Mouse (Mus musculus) limb, embryonic 11.5 days (tissue): ENCODE measurements around the gene Cldn7. TPM values are rescaled to one million over a fixed set of nuclear protein-coding genes. Genes with fewer than 3 reads are reported as not detected.

Experiments
- ATAC-seq: fragments of 200-750 bp; cut with Nextera tagmentation; 2 replicates; pipeline ENCODE4 v1.8.0; 2017; ENCODE audit warnings: low read depth; ENCODE audit not compliant: insufficient number of reproducible peaks, low FRiP score, low TSS enrichment
- DNase-seq: peaks from one replicate; pipeline ENCODE4 v3.0.0-alpha.2; 2015; ENCODE audit warnings: low spot score
- H3K27ac ChIP-seq: fragments of 300-500 bp; sonication (generic); replicated peaks from 2 replicates; pipeline ENCODE4 v1.5.1; 2014; ENCODE audit warnings: low read depth, mild to moderate bottlenecking, low read length
- H3K27me3 ChIP-seq: fragments of 300-500 bp; sonication (generic); 2 replicates; pipeline ENCODE4 v1.6.1; 2014; ENCODE audit warnings: mild to moderate bottlenecking, low read length, mixed read lengths; ENCODE audit not compliant: control insufficient read depth, insufficient read depth
- H3K36me3 ChIP-seq: fragments of 300-500 bp; sonication (generic); 2 replicates; pipeline ENCODE4 v1.6.1; 2014; ENCODE audit warnings: mild to moderate bottlenecking, low read length, moderate library complexity, mixed read lengths; ENCODE audit not compliant: control insufficient read depth, insufficient read depth
- H3K4me1 ChIP-seq: fragments of 300-500 bp; sonication (generic); 2 replicates; pipeline ENCODE4 v1.6.1; 2014; ENCODE audit warnings: low read length, mixed read lengths; ENCODE audit not compliant: control insufficient read depth, insufficient read depth
- H3K4me2 ChIP-seq: fragments of 300-500 bp; sonication (generic); 2 replicates; pipeline ENCODE4 v1.6.1; 2014; ENCODE audit warnings: low read depth, mild to moderate bottlenecking, moderate library complexity; ENCODE audit not compliant: severe bottlenecking
- H3K4me3 ChIP-seq: fragments of 300-500 bp; sonication (generic); 2 replicates; pipeline ENCODE4 v1.5.1; 2014; ENCODE audit warnings: low read depth, low read length
- H3K9ac ChIP-seq: fragments of 300-500 bp; sonication (generic); 2 replicates; pipeline ENCODE4 v1.6.1; 2014; ENCODE audit warnings: mild to moderate bottlenecking, low read length
- H3K9me3 ChIP-seq: fragments of 300-500 bp; sonication (generic); 2 replicates; pipeline ENCODE4 v1.6.1; 2016; ENCODE audit warnings: low read length; ENCODE audit not compliant: control insufficient read depth
- WGBS: fragments of 180-500 bp; shearing (Covaris S2); extraction: QIAGEN DNeasy Blood & Tissue Kit; methylation state at CpG from one replicate; pipeline ENCODE4 v1.1.7; 2014; 5-methylcytosine and 5-hydroxymethylcytosine counted together
- polyA plus RNA-seq: library from polyadenylated mRNA; unstranded; fragments of >200 nt; fragmentation: Nextera tagmentation; extraction: Ambion mirVana; gene quantifications from 2 replicates; pipeline ENCODE4 v1.2.1, GENCODE M21; 2014

Cldn7 gene
- polyA plus RNA-seq, 1 experiment from 2014 or later, result 13.2 TPM

- Histone ChIP-seq H3K4me3 (no peak overlapping the region), H3K9ac (no peak overlapping the region), H3K4me1 (no peaks in the 10 kb centered on the region; the same call in 1 of the 2 replicates), H3K36me3 (peaks cover 8% of the 10 kb centered on the region; the same call in 1 of the 2 replicates), H3K4me2 (no peak overlapping the region), H3K27ac (no peak overlapping the region), H3K9me3 (no peaks in the 10 kb centered on the region), H3K27me3 (peaks cover 39% of the 10 kb centered on the region)
- no peak for ATAC-seq
- no peak for DNase-seq
- 83% methylated on average over 4 of the region's 4 CpGs for WGBS
These were observed 4.2 kb downstream of the Cldn7 start for GRCm38 (mm10) chr11:69968793-69969192.

- H3K4me3 ChIP-seq, result no peak overlapping the region; the same call in 1 of the 2 replicates
- H3K4me2 ChIP-seq, result no peak overlapping the region
- H3K36me3 ChIP-seq, result peaks cover 11% of the 10 kb centered on the region; the same call in 1 of the 2 replicates
- no peak overlapping the region; the same call in 1 of the 2 replicates for H3K9ac ChIP-seq
- no peaks in the 10 kb centered on the region; the same call in 1 of the 2 replicates for H3K4me1 ChIP-seq
- ATAC-seq (no peak), DNase-seq (no peak)
- no peaks in the 10 kb centered on the region for H3K9me3 ChIP-seq
- peaks cover 27% of the 10 kb centered on the region for H3K27me3 ChIP-seq
- H3K27ac ChIP-seq, result no peak overlapping the region
- 79% methylated on average over 6 of the region's 6 CpGs for WGBS
These were observed 5.6 kb downstream of the Cldn7 start for GRCm38 (mm10) chr11:69970222-69970621.

GRCm38 (mm10) chr11:69970775-69971174 is 6.2 kb downstream of the Cldn7 start:
- H3K9ac ChIP-seq, result no peak overlapping the region
- peaks cover 21% of the 10 kb centered on the region for H3K27me3 ChIP-seq
- ATAC-seq (no peak), DNase-seq (no peak)
- H3K4me2 ChIP-seq, result no peak overlapping the region
- H3K9me3 ChIP-seq, result no peaks in the 10 kb centered on the region
- no peak overlapping the region for H3K27ac ChIP-seq
- WGBS, result 89% methylated on average over 3 of the region's 3 CpGs
- H3K4me1 ChIP-seq, result no peaks in the 10 kb centered on the region; the same call in 1 of the 2 replicates
- H3K36me3 ChIP-seq, result peaks cover 11% of the 10 kb centered on the region; the same call in 1 of the 2 replicates
- no peak overlapping the region for H3K4me3 ChIP-seq

- WGBS, result 95% methylated on average over 2 of the region's 2 CpGs
- no peak overlapping the region for H3K27ac ChIP-seq
- H3K27me3 ChIP-seq, result no peaks in the 10 kb centered on the region
- ATAC-seq (no peak), DNase-seq (no peak)
- no peak overlapping the region for H3K4me3 ChIP-seq
- H3K36me3 ChIP-seq, result peaks cover 9% of the 10 kb centered on the region; the same call in 1 of the 2 replicates
- H3K4me2 ChIP-seq, result no peak overlapping the region
- H3K9ac ChIP-seq, result no peak overlapping the region
- no peaks in the 10 kb centered on the region for H3K4me1 ChIP-seq
- H3K9me3 ChIP-seq, result no peaks in the 10 kb centered on the region
These were observed 10.3 kb downstream of the Cldn7 start for GRCm38 (mm10) chr11:69974907-69975306.

GRCm38 (mm10) chr11:69976271-69976670 is 11.7 kb downstream of the Cldn7 start:
- Histone ChIP-seq H3K27me3 (no peaks in the 10 kb centered on the region), H3K9ac (no peak overlapping the region), H3K4me1 (no peaks in the 10 kb centered on the region), H3K4me2 (no peak overlapping the region), H3K36me3 (peaks cover 7% of the 10 kb centered on the region; the same call in 1 of the 2 replicates), H3K4me3 (no peak overlapping the region), H3K9me3 (no peaks in the 10 kb centered on the region), H3K27ac (no peak overlapping the region)
- 90% methylated on average over 4 of the region's 4 CpGs for WGBS
- ATAC-seq (no peak), DNase-seq (no peak)

GRCm38 (mm10) chr11:69979827-69980195 is 15.2 kb downstream of the Cldn7 start:
- peak overlapping the region; percentile 87 for H3K4me2 ChIP-seq
- no peak for DNase-seq
- peaks cover 8% of the 10 kb centered on the region for H3K36me3 ChIP-seq
- H3K27ac ChIP-seq, result peak overlapping the region; percentile 98
- WGBS, result 3% methylated on average over 16 of the region's 16 CpGs
- ATAC-seq, result no peak
- no peaks in the 10 kb centered on the region for H3K9me3 ChIP-seq
- peak overlapping the region; percentile 60 for H3K9ac ChIP-seq
- no peaks in the 10 kb centered on the region for H3K27me3 ChIP-seq
- H3K4me3 ChIP-seq, result peak overlapping the region; percentile 99
- H3K4me1 ChIP-seq, result peaks cover 13% of the 10 kb centered on the region; the same call in 1 of the 2 replicates

GRCm38 (mm10) chr11:69980196-69981140 is 15.9 kb downstream of the Cldn7 start:
- Histone ChIP-seq H3K4me2 (peak overlapping the region; percentile 87), H3K4me1 (peaks cover 13% of the 10 kb centered on the region; the same call in 1 of the 2 replicates), H3K9me3 (no peaks in the 10 kb centered on the region), H3K36me3 (peaks cover 10% of the 10 kb centered on the region), H3K4me3 (peak overlapping the region; percentile 99), H3K9ac (peak overlapping the region; percentile 96), H3K27ac (peak overlapping the region; percentile 98), H3K27me3 (no peaks in the 10 kb centered on the region)
- under 1% methylated on average over 44 of the region's 60 CpGs for WGBS
- ATAC-seq (peak; percentile 95), DNase-seq (peak; percentile 99)

DNA sequence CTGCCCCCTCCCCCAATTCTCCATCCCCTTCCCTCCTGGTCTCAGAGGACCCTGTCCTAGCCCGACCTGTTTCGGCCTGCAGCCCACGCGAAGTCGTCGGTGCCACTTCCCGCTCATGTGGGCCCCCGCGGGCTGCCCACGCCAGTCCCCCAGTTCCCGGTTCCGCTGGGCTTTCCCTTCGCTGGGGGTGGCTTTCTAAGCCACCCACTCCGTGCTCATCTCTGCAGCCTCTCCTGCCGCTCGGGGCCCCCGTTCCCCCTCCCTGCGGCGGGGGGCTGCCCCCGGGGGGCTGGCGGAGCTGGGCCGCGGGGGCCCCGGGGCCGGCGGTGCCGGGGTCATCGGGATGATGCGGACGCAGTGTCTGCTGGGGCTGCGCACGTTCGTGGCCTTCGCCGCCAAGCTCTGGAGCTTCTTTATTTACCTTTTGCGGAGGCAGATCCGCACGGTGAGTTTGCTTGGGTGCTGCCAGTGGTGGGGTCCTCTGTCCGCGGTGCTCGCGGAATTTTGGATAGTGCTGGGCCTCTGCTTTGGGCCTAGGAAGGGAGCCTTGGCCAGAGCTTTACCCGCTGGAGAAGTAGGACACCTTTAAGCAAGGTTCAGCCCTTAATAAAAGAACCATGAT is 16.7 kb downstream of the Cldn7 start, which contains the start of gene Ctdnep1:
Gene Ctdnep1, plus strand, starts transcription at position 16 of the 622 bp plus-strand sequence.
- Histone ChIP-seq H3K27ac (peak within 1 kb of the TSS; percentile 98), H3K9me3 (no peaks in the 10 kb centered on the region), H3K9ac (peak within 1 kb of the TSS; percentile 96), H3K4me2 (peak within 1 kb of the TSS; percentile 92), H3K36me3 (peaks cover 13% of the 10 kb centered on the region), H3K27me3 (no peaks in the 10 kb centered on the region), H3K4me1 (peaks cover 13% of the 10 kb centered on the region; the same call in 1 of the 2 replicates), H3K4me3 (peak within 1 kb of the TSS; percentile 99)
- DNase-seq (peak; percentile 42), ATAC-seq (peak; percentile 41)
- under 1% methylated on average over 33 of the region's 43 CpGs for WGBS
